Mouse (Mus musculus) hindbrain, postnatal 0 days (tissue): ENCODE data around the gene Heph. TPM values are rescaled to one million over a fixed set of nuclear protein-coding genes. Genes with fewer than 3 reads are reported as not detected.
"Not testable (repeated sequence)": the region's sequence is repeated elsewhere in the genome, so short reads cannot be mapped to it uniquely, and the experiment has no call there.

Experiments
- ATAC-seq: fragments of 200-750 bp; cut with Nextera tagmentation; 2 replicates; pipeline ENCODE4 v1.8.0; 2017; ENCODE audit warnings: mild to moderate bottlenecking, moderate TSS enrichment, moderate library complexity
- DNase-seq: peaks from one replicate; pipeline ENCODE4 v3.0.0-alpha.2; 2015; ENCODE audit warnings: low spot score
- H3K27ac ChIP-seq: fragments of 300-500 bp; sonication (generic); 2 replicates; pipeline ENCODE4 v1.5.1; 2014; ENCODE audit warnings: mild to moderate bottlenecking
- H3K27me3 ChIP-seq: fragments of 300-500 bp; sonication (generic); 2 replicates; pipeline ENCODE4 v1.6.1; 2014; ENCODE audit warnings: low read length, mixed read lengths; ENCODE audit not compliant: insufficient read depth
- H3K36me3 ChIP-seq: fragments of 300-500 bp; sonication (generic); 2 replicates; pipeline ENCODE4 v1.6.1; 2014; ENCODE audit warnings: low read length, mixed read lengths; ENCODE audit not compliant: insufficient read depth
- H3K4me1 ChIP-seq: fragments of 300-500 bp; sonication (generic); 2 replicates; pipeline ENCODE4 v1.6.1; 2014; ENCODE audit warnings: antibody characterized with exemption, low read length, mixed read lengths; ENCODE audit not compliant: insufficient read depth
- H3K4me2 ChIP-seq: fragments of 300-500 bp; sonication (generic); 2 replicates; pipeline ENCODE4 v1.6.1; 2014; ENCODE audit warnings: low read depth, mild to moderate bottlenecking, low read length, moderate library complexity, mixed read lengths
- H3K4me3 ChIP-seq: fragments of 300-500 bp; sonication (generic); 2 replicates; pipeline ENCODE4 v1.5.1; 2014; ENCODE audit warnings: low read length
- H3K9ac ChIP-seq: fragments of 300-500 bp; sonication (generic); replicated peaks from 2 replicates; pipeline ENCODE4 v1.6.1; 2014; ENCODE audit warnings: mild to moderate bottlenecking, low read length, moderate library complexity, mixed read lengths
- H3K9me3 ChIP-seq: fragments of 300-500 bp; sonication (generic); 2 replicates; pipeline ENCODE4 v1.6.1; 2016; ENCODE audit warnings: low read length, mixed read lengths
- CTCF ChIP-seq: IDR thresholded peaks from 2 replicates; pipeline ENCODE4 v1.5.1; 2016; ENCODE audit warnings: antibody characterized with exemption, control low read depth, low read depth
- WGBS: fragments of 180-500 bp; shearing (Covaris S2); extraction: QIAGEN DNeasy Blood & Tissue Kit; methylation state at CpG from one replicate; pipeline ENCODE4 v1.1.7; 2014; 5-methylcytosine and 5-hydroxymethylcytosine counted together
- polyA plus RNA-seq: library from polyadenylated mRNA; unstranded; fragments of >200 nt; fragmentation: Nextera tagmentation; extraction: Ambion mirVana; gene quantifications from 2 replicates; pipeline ENCODE4 v1.2.1, GENCODE M21; 2015
- total RNA-seq: library from RNA; depleted of rRNA; stranded (reverse); fragments of >200 nt; gene quantifications from 2 replicates; pipeline ENCODE4 v1.2.3, GENCODE M21; 2014; rRNA removed

Heph gene
- 6.6 and 7.7 TPM in 2 replicates for total RNA-seq
- polyA plus RNA-seq: 3.5 and 3.7 TPM in 2 replicates

- no peak within 1 kb of the TSS for H3K9ac ChIP-seq
- WGBS: 69% methylated on average over 2 of the region's 2 CpGs
- no peaks in the 10 kb centered on the region for H3K36me3 ChIP-seq
- H3K27ac ChIP-seq: no peak within 1 kb of the TSS
- TF ChIP-seq CTCF: no peak
- H3K9me3 ChIP-seq: no peaks in the 10 kb centered on the region
- H3K4me1 ChIP-seq: no peaks in the 10 kb centered on the region
- peak within 1 kb of the TSS; percentile 25; the same call in 1 of the 2 replicates for H3K4me3 ChIP-seq
- no peaks in the 10 kb centered on the region for H3K27me3 ChIP-seq
- peak within 1 kb of the TSS; percentile 39 for H3K4me2 ChIP-seq
- DNase-seq (no peak), ATAC-seq (no peak)
Measured at GRCm38 (mm10) chrX:96455149-96455548, at the start of gene Heph. Heph (plus strand) TSS chrX:96455359.

GRCm38 (mm10) chrX:96415351-96415750, 39.8 kb upstream of the Heph start:
- H3K4me1 ChIP-seq, H3K4me3 ChIP-seq, H3K4me2 ChIP-seq, ATAC-seq, H3K9me3 ChIP-seq, H3K36me3 ChIP-seq, H3K27me3 ChIP-seq, DNase-seq, H3K9ac ChIP-seq, H3K27ac ChIP-seq: not testable (repeated sequence)
- 76% methylated on average over 4 of the region's 4 CpGs for WGBS

GRCm38 (mm10) chrX:96416970-96417369, 38.2 kb upstream of the Heph start:
- 90% methylated on average over 1 of the region's 1 CpGs for WGBS
- DNase-seq (no peak), ATAC-seq (no peak)
- H3K9ac ChIP-seq: no peak overlapping the region
- no peak overlapping the region for H3K4me3 ChIP-seq
- TF ChIP-seq CTCF: no peak
- H3K27ac ChIP-seq: no peak overlapping the region
- no peaks in the 10 kb centered on the region for H3K36me3 ChIP-seq
- no peaks in the 10 kb centered on the region for H3K27me3 ChIP-seq
- H3K9me3 ChIP-seq: no peaks in the 10 kb centered on the region
- H3K4me1 ChIP-seq: no peaks in the 10 kb centered on the region
- H3K4me2 ChIP-seq: no peak overlapping the region

- Histone ChIP-seq H3K27me3 (no peaks in the 10 kb centered on the region), H3K9ac (no peak overlapping the region), H3K4me2 (no peak overlapping the region), H3K36me3 (no peaks in the 10 kb centered on the region), H3K4me1 (no peaks in the 10 kb centered on the region), H3K4me3 (no peak overlapping the region), H3K27ac (no peak overlapping the region), H3K9me3 (no peaks in the 10 kb centered on the region)
- DNase-seq: no peak
- no peak for TF ChIP-seq CTCF
- ATAC-seq: no peak
- 42% methylated on average over 1 of the region's 1 CpGs for WGBS
Measured at GRCm38 (mm10) chrX:96417733-96418132, 37.4 kb upstream of the Heph start.

- TF ChIP-seq CTCF: no peak
- H3K9me3 ChIP-seq: no peaks in the 10 kb centered on the region
- ATAC-seq (no peak), DNase-seq (no peak)
- no peaks in the 10 kb centered on the region for H3K4me1 ChIP-seq
- H3K36me3 ChIP-seq: no peaks in the 10 kb centered on the region
- no peak overlapping the region for H3K9ac ChIP-seq
- no peak overlapping the region for H3K27ac ChIP-seq
- no peaks in the 10 kb centered on the region for H3K27me3 ChIP-seq
- no peak overlapping the region for H3K4me3 ChIP-seq
- no peak overlapping the region for H3K4me2 ChIP-seq
Measured at GRCm38 (mm10) chrX:96419383-96419782, 35.8 kb upstream of the Heph start.

- H3K9ac ChIP-seq: no peak within 1 kb of the TSS
- no peaks in the 10 kb centered on the region for H3K4me1 ChIP-seq
- peak within 1 kb of the TSS; percentile 39 for H3K4me2 ChIP-seq
- no peaks in the 10 kb centered on the region for H3K27me3 ChIP-seq
- peak; percentile 66 for ATAC-seq
- H3K9me3 ChIP-seq: no peaks in the 10 kb centered on the region
- no peaks in the 10 kb centered on the region for H3K36me3 ChIP-seq
- TF ChIP-seq CTCF: no peak
- H3K27ac ChIP-seq: no peak within 1 kb of the TSS
- 27% methylated on average over 9 of the region's 9 CpGs for WGBS
- DNase-seq: peak; percentile 51
- peak within 1 kb of the TSS; percentile 25 for H3K4me3 ChIP-seq
Measured at GRCm38 (mm10) chrX:96456201-96456963, 1.2 kb downstream of the Heph start, which contains the start of gene Hsf3. Hsf3 (minus strand) TSS chrX:96456294.

- H3K9me3 ChIP-seq: no peaks in the 10 kb centered on the region
- no peaks in the 10 kb centered on the region for H3K36me3 ChIP-seq
- no peak overlapping the region for H3K9ac ChIP-seq
- WGBS: 48% methylated on average over 1 of the region's 1 CpGs
- no peak for ATAC-seq
- no peak overlapping the region for H3K27ac ChIP-seq
- no peak overlapping the region for H3K4me3 ChIP-seq
- TF ChIP-seq CTCF: peak; percentile 52
- no peaks in the 10 kb centered on the region for H3K27me3 ChIP-seq
- DNase-seq: peak; percentile 7
- no peak overlapping the region for H3K4me2 ChIP-seq
- no peaks in the 10 kb centered on the region for H3K4me1 ChIP-seq
Measured at GRCm38 (mm10) chrX:96501580-96501979, 46.4 kb downstream of the Heph start.

Other genes starting within 250 kb of the Heph start
- gene Vsig4, start 161.9 kb upstream of the Heph start, total RNA-seq: not detected in 2 replicates
- gene Vsig4, start 161.9 kb upstream of the Heph start, polyA plus RNA-seq: not detected in 2 replicates
- gene Hsf3, start 935 bp downstream of the Heph start, total RNA-seq: 0.22 TPM in 1 of 2 replicates, not detected in the other
- gene Hsf3, start 935 bp downstream of the Heph start, polyA plus RNA-seq: 0.14 TPM in 2 replicates